Mouse (Mus musculus) activated CD4-positive, CD25-positive, alpha-beta regulatory T cell, adult 4 months (primary cell): ENCODE data around the gene Wbp2nl. TPM values are rescaled to one million over a fixed set of nuclear protein-coding genes. Genes with fewer than 3 reads are reported as not detected.
"Not testable (repeated sequence)": the region's sequence is repeated elsewhere in the genome, so short reads cannot be mapped to it uniquely, and the experiment has no call there.

Experiments used
- ATAC-seq: one replicate; pipeline ENCODE4 v1.8.0; 2017
- polyA plus RNA-seq, 2 experiments: library from polyadenylated mRNA; unstranded; fragments of 100-300 nt; shearing (Covaris generic); gene quantifications; one replicate each; pipeline ENCODE4 v1.2.1; 2017

Wbp2nl gene
- polyA plus RNA-seq, 2 experiments from 2014 or later: not detected

- no peak for ATAC-seq
These were observed 50.2 kb downstream of the Wbp2nl start for GRCm38 (mm10) chr15:82348999-82349341.

GRCm38 (mm10) chr15:82350349-82350748 lies 51.6 kb downstream of the Wbp2nl start:
- no peak for ATAC-seq

DNA sequence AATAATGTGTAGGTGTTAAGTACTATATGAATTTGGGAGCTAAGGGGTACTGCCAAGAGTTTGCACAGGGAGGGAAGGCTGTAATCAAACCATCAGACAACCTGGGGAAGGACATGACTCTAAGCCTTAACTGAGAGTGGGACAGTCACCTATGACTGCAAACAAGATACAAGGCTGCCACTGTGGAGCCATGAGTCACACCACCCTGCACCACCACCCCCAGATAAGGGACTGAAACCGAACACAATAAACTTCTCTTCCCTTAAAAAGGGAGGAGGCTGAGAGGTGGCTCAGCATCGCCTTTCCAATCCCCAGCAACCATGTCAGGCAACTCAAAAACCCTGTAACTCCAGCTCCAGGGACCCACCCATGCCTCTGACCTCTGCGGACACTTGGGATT lies 52.7 kb downstream of the Wbp2nl start:
- ATAC-seq: no peak

- ATAC-seq: no peak
These were observed 54.5 kb downstream of the Wbp2nl start for GRCm38 (mm10) chr15:82353078-82353744.

DNA sequence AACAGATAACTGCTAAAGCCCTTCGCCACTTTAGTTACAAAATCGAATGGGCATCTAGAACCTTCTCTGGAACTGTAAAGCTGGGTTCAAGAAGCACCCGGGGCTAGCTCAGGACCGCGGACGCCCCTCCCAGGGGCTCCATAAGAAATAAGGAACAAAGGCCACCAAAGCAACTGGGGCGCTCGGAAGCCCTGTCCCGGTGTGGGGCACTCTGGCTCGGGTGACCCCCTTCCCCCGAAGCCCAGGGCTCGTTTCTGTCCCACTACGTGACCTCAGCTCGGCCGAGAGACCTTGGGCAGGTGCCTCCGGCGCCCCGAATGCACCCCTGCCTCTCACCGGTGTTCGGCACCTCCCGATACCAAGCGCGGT lies 55.0 kb downstream of the Wbp2nl start:
- no peak for ATAC-seq

- peak; percentile 98 for ATAC-seq
These were observed 55.6 kb downstream of the Wbp2nl start, which contains the start of gene Ndufa6 for GRCm38 (mm10) chr15:82354126-82354945. TSS of gene Ndufa6 (minus strand) at chr15:82354322.

GRCm38 (mm10) chr15:82358431-82359260 lies 59.9 kb downstream of the Wbp2nl start:
- no peak for ATAC-seq

DNA sequence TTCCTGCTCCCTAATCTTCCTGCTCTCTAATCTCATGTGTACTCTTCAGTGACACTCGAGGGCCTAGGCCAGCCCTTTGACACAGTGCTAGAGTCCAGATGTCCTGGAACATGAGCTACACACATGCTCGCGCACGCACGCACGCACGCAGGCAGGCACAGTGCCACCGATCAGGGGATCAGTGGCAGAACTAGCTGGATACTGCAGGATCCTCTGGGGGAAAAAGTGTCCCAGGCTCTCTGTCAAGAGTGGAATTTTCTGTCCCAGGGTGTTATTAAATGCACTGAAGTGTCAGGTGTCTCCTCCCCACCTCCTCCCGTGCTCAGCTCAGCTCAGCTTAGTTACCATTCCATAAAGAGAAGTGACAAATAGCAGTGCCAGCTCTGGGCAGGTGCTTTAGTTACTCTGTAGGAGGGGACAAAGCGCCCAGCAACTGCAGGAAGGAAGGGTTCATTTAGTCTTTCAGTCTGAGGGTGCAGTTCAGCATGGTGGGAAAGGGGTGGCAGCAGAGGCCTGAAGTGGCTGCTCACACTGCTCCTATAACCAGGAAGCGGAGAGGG lies 62.8 kb downstream of the Wbp2nl start:
- no peak for ATAC-seq

DNA sequence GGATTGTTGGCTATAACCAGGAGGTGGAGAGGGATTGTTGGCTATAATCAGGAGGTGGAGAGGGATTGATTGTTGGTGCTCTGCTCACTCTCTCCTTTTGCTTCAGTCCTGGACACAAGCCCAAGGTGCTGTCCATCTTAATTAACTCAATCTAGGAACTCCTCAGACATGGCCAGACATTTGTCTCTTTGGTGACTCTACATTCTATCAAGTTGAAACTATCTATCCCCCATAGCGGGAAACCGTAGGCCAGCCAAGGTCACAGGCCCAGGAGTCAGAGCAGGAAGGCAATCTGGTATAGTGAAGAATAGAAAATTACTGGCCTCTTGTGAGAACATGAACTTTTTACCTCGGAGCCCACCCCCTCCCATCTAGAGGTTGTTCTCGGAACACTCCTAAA lies 63.5 kb downstream of the Wbp2nl start:
- ATAC-seq: no peak

DNA sequence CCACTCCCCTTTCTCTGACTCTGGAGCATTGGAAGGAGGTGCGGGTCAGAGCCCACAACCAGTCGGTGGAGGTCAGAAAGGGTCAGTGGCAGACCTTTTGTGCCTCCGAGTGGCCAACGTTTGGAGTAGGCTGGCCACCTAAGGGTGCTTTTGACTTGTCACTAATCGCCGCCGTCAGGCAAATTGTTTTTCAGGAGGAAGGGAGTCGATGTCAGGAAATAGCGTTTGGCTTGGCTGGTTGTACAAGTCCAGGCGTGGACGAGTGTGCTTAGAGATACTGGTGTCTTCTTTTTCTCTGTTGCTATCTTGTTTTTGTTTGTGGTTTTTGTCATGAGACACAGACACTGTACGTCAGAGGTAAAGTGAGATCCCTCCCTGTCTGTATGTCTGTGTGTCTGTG lies 65.0 kb downstream of the Wbp2nl start:
- not testable (repeated sequence) for ATAC-seq

Other genes with a start within 250 kb of the Wbp2nl start
- gene 4930407I10Rik, start 239.8 kb upstream of the Wbp2nl start, polyA plus RNA-seq: not detected
- not detected for gene Mei1, start 229.0 kb upstream of the Wbp2nl start, polyA plus RNA-seq
- gene Ccdc134, start 171.0 kb upstream of the Wbp2nl start, polyA plus RNA-seq: 10 to 100 TPM; 23.4 to 28.1 TPM
- 10 to 100 TPM; 32.6 to 51.4 TPM for gene Srebf2, start 151.8 kb upstream of the Wbp2nl start, polyA plus RNA-seq
- not detected for gene Shisa8, start 86.1 kb upstream of the Wbp2nl start, polyA plus RNA-seq
- 10 to 100 TPM in 1 of 2 experiments, 1 to 10 TPM in 1; 2.5 to 10.9 TPM for gene Tnfrsf13c, start 74.6 kb upstream of the Wbp2nl start, polyA plus RNA-seq
- gene Cenpm, start 54.2 kb upstream of the Wbp2nl start, polyA plus RNA-seq: 10 to 100 TPM; 21.6 to 34.7 TPM
- gene 1500009C09Rik, start 46.6 kb upstream of the Wbp2nl start, polyA plus RNA-seq: not detected
- not detected for gene Sept3, start 24.1 kb upstream of the Wbp2nl start, polyA plus RNA-seq
- gene Naga, start 40.0 kb downstream of the Wbp2nl start, polyA plus RNA-seq: 10 to 100 TPM; 44.2 to 63.7 TPM
- 1 to 10 TPM; 5.3 to 5.8 TPM for gene Pheta2, start 40.0 kb downstream of the Wbp2nl start, polyA plus RNA-seq
- gene Smdt1, start 40.0 kb downstream of the Wbp2nl start, polyA plus RNA-seq: 100 to 1,000 TPM; 132 to 140 TPM
- 100 to 1,000 TPM; 486 to 595 TPM for gene Ndufa6, start 55.4 kb downstream of the Wbp2nl start, polyA plus RNA-seq
- gene Cyp2d22, start 81.3 kb downstream of the Wbp2nl start, polyA plus RNA-seq: 1 to 10 TPM; 3.6 to 6.5 TPM
- not detected for gene Cyp2d11, start 95.1 kb downstream of the Wbp2nl start, polyA plus RNA-seq
- not detected for gene Cyp2d10, start 108.2 kb downstream of the Wbp2nl start, polyA plus RNA-seq
- not detected for gene Cyp2d9, start 134.5 kb downstream of the Wbp2nl start, polyA plus RNA-seq